Mouse (Mus musculus) embryo, embryonic 9.5 days (tissue): ENCODE results near the gene Slc41a2.
A peak's percentile ranks its signal among the peaks of the same experiment; 100 is the strongest.
"Not testable (repeated sequence)": the region's sequence is repeated elsewhere in the genome, so short reads cannot be mapped to it uniquely, and the experiment has no call there.

Experiments
- DNase-seq: peaks from one replicate; pipeline ENCODE4 v3.0.0-alpha.2; 2017; ENCODE audit errors: extremely low spot score

Slc41a2 gene

DNA sequence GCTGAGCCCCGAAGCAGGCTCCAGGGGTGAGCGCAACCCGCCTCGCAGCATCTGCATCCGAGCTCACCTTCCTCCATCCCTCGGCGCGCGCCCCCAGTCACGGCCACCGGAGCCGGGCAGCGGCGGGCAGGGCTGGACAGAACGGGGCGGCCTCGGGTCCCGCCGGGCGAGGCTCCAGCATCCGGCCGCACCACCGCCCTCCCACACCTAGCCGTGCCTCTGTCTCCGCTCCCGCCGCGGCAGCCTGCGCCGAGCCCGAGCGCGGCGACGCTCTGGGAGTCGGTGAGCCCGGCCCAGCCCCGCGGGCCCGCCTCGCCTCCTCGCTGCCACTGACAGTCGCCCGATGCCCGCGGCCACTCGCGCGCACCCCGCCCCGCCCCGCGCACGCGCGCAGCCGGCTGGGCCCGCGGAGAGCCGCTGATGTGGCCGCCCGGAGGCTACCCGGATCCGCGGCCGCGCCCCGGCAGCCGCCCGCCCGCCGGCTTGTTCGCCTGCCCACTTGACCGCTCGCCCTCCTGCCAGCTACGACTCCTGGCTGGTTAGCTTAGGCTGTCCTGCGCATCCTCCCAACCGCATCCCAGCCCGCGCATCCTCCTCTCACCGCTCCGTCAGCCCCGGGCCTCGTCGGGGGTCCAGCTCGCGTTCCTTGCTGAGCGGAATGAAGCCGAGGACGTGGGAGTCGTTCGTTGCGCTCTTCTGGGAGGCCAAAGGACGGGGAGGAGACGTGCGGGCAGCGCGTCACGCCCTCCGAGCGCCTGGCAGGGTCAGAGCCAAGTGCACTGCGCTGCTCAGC, at the start of gene Slc41a2:
Gene Slc41a2 (minus strand): TSS at position 724 of the 793 bp plus-strand sequence.
- DNase-seq, result peak; percentile 55

DNA sequence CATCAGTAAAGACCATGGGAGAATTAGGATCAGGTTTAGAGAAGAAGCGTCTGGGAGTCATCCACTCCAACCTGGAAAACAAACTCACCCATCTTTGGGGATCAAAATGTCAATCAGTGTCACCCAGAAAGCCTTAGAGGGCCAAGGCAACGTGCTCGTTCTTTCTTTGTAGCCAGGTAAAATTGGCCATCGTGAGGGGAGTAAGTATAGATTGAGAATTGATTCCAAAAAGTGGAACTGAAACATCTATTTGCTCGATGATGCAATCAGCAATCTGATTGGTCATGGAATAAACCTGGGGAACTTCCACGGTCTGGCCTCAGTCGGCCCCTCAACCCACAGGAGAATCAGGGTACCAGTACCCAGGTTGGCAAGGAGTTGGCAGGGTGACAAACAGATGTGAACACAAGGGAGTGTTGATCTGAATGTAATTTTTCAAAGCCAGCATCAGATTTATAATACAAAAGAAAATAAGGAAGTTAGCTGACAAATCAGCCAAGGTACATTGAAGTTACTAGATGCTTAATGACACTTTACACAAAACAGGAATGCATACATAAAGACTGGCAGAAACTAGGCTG, 47.7 kb upstream of the Slc41a2 start:
- DNase-seq, result no peak

DNA sequence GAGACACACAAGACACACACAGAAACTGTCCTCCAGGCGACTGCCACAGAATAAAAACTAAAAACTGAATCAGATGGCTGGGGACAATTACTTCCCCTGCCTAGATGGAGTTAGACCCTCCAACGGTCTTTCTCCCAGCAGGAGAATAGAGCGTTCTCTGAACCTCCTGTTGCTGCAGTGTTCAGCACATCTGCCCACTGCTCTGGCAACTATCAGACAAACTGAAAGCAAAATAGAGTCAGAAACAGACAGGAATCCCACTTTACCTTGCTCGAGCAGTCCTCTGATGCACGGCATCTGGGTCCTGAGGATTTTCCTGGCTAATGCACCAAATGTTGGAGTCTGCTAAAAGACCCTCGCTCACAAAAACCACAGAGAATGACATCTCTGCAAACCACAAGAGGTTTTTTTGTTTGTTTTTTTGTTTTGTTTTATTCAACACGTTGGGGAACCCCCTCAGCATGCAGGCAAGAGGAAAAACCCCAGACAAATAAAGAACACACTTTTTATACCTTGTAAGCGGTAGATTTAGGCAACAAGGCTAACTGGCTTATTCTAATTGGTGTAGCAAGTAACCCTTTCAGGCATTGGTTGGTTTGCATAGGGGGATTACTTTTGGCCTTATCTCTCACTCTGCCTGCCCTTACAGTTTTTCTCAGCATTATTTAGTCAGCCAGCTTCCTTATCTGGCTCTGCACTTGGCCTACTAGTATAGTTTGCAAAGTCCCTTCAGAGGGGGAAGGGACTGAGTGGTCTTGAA, 47.0 kb upstream of the Slc41a2 start:
- no peak for DNase-seq

DNA sequence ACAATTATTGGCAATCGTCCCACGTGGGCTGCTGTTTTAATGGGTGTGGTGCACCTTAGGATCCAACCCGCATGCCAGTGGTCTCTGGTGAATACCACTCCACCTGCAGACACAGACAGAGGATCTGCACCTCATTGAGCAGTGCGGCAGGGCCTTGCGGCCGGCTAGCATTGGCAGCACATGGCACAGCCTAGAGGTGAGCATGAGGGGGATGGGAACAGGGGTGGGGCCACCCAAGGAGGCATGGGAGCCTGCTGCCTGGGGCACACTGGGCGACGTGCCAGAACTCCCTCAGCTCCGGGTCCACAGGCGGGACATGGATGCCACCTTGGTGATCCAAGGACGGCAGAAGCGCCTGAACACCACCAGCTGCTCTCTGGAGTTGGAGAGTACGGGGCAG, 46.2 kb upstream of the Slc41a2 start:
- DNase-seq, result no peak

DNA sequence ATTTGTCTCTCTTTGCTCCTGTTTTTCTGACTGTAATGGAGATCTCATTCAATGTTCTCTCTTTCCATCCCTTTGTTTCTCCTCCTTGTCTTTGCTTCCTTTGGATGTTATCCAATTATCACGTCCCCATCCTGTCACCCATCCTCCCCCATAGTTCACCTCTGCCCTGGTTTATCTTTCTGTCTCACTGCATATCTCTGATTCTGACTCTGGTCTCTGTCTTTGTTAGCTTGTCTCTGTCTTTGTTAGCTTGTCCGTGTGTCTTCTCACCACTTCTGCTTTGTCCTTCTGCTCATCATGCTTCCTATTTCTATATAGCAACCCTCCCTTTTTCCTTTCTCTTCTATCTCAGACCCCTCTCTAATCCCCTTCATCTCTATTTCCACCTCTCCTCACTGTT, 45.3 kb upstream of the Slc41a2 start:
- no peak for DNase-seq

DNA sequence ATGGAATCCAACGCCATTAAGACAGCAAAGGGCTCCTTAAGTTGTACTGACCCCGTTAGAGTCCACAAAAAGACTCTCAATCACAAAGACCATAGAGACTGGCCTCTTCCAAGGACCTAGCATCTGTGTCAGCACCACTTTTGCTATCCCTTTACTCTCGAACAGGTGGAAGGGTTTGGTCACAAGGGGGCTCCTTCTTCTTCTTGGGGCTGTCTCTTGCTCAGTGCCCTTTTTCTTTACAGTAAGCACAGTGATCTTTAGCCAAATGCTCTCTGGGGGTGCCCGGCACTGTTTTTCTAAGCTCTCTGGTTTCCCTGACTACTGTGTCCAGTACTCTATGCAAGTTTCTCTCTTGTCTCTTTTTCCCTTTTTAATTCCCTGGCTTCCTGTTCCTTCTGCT, 44.8 kb upstream of the Slc41a2 start:
- DNase-seq, result no peak

DNA sequence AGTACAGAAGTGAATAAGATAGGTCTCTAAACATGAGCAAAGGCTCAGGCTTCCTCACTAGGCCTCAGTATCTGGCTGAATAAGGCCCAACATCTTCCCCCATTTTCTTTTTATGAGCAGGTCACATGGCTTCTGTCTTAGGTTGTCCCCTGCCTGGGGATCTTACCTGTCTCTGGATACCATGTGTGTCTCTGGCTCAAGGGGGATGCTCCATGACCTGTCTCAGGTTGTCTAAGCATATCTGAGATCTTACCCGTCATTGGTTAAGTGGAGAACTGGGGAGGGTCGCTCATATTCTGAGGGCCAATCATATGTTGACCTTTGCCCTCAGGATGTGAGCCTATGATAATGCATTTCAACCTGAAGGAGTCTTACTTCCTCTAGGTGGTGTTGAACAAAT, 42.8 kb upstream of the Slc41a2 start:
- DNase-seq, result no peak

DNA sequence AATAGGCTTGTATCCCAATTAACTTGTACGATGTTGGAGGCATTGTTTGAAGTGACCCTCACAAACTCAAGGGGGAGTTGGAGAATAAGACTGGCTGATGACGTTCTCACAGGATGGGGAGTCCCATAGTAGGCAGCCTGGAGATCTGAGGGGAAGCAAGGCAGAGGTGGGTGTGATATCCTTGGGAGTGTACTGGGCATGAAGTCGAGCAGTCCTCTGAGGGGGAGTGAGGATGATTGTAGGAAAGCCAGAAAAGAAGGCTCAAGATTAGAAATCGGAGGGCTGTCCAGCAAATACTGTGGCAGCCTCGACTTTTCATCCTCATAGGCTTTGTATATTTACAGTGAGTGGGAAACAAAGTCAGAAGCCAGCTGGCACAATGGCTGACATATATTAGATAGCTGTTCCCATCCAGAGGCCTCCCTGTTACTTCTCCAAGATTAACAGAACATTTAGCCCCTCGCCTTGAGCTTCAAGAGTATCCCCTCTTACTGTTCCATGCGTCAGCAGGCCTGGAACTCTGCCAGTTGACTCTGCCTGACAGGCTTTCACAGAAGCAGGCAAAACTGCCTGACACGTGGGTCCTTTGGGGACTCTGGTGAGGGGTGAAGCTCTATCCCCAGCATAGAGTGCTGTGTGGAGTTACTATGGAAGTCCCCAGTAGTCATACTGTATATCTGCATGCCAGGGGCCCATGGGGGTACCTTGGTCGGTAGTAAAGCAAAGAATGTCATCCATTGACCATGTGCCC, 40.6 kb upstream of the Slc41a2 start:
- DNase-seq, result no peak

DNA sequence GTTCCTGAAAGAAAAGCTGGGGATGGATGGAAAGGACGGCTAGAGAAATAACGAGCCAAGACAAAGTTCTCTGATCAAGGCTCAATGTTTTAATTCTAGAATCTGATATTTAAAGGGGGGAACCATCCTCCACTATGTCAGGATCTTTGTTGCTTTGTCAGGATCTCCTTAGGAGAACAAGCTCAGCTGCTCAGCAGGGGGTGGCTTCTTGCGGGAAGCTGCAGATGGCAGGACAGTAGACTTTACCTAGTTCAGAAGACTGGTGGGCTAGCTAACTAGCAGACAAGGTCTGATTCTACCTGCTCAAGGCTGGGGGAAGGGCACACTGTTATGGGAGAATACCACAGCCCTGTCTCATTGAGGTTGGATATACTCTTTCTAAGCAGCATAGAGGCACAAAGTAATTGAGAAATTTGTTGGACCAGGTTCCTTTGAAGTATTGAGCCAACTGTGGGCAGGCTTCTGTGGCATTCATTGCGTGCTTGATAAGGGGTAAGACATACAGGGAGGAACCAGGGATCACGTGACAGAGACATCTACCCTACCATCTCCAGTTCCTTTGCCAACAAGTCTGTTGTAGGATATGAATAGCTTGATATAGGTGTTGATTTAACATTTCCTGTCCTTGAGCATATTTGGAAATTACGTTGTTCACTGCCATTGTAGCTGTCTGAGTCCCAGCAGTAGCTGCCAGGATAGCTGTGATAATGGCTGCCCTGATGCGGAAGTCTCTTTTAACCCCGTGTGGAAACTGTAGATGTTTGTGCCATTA, 39.4 kb upstream of the Slc41a2 start:
- no peak for DNase-seq

DNA sequence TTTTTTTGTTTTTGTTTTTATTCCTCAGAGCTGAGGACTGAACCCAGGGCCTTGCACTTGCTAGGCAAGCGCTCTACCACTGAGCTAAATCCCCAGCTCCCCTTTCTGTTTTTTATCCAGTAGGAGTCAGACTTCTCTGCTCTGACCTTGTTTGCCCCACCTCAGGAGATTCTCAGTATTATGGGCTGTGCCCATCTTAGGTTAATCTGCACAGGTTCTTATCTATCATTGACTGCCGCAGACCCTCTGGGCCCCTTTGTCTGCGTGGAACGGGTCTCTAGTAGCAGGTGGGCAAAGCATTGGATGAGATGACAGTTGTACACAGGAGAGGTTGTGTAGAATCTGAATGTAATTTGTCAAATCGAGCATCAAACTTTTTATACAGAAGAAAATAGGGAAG, 37.8 kb upstream of the Slc41a2 start:
- not testable (repeated sequence) for DNase-seq

DNA sequence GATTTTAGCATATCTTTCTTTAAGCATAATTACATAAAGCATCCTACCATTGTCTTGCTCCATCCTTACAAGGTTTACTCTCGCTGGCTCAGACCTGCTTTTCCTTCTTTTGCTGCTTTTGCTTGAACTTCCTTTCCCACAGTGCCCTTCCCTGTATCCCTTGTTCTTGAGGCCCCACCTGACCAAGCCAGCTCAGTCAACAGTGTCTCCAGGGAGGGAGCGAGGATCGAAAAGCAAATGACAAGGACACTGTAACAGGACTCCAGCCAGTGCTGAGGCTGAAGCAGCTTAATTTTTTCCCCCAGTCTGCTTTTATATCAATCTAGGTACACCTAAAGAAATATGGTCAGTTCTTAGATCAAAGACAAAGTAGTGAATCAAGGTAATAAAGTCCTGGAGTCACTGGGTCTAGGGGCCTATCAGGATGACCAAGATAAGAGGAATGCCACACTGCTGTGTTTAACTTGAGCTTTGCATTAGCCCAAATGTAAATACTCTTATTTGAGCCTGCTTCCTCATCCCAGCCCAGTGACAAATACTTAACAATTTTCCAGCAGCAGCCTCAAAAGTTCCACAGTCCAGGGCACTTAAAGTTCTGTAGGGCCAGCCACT, 36.5 kb upstream of the Slc41a2 start:
- no peak for DNase-seq

DNA sequence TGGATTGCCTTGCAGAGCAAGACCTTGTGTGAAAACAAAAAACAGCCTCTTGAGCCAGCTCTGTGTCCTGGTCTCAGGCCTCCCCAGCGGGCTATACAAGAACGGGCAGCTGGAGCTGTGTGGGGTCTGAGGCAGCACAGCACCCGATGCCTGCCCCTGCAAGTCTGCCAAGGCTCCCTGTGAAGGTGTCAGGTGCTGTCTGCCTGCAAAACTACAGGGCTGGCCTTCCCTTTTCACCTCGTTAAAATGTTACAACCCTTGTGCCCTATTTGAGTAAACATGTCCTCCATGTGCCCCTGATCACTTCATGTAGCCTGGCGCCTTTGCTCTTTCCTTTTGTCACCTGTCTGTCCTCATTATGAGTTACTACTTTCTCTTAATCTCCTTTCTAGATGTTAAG, 31.2 kb upstream of the Slc41a2 start:
- no peak for DNase-seq

DNA sequence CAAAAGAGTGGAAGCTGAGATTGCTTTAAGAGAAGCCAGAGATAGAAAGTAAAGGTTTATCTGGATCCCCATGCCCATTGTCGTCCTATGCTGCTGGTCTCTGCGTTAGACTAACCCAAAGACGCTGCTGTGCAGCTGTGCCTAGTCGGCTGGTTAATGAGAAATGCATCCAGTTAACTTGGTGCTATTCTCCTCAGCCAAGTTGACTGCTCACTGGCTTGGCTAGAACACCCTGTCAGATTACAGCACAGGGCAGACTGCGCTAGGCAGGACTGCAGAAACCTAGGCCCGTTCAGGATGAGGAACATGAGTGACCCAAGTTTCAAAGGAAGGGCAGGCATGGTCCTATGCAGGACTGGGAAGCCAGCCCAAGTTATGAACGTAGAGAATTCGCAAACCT, 25.8 kb upstream of the Slc41a2 start:
- DNase-seq, result no peak

DNA sequence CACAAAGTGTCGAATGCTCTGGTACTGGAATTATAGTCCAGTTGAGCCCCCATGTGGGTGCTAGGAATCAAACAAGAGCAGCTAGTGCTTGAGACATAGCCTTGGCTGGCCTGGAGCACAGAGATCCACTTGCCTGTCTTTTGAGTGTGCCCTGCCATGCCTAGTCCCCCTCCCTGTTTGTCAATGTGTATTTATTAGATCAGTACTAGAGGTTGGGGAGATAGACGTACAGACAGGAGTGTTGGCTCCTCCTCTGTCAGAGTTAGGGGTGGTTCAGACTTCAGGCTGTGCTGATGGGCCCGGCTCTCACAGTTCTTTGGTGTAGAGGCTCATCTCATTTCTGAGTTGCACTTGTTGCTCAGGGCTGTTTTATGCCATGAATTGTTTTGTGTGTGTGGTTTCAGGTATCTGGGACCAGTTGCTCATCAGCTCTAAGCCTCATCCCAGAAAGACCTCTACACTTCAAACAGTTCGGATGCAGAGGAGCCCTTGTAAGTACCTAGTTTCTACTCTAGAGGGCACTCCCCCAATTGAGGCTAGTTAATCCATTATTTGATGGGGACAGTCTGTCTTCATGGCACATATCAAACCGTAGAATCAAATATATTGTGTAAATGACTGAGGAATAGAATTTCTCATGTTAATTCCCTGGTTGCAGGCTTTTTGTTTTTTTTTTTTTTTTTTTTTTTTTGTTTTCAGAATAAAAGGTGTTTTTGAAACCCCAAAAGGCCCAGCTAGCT, 24.1 kb upstream of the Slc41a2 start:
- DNase-seq, result no peak

DNA sequence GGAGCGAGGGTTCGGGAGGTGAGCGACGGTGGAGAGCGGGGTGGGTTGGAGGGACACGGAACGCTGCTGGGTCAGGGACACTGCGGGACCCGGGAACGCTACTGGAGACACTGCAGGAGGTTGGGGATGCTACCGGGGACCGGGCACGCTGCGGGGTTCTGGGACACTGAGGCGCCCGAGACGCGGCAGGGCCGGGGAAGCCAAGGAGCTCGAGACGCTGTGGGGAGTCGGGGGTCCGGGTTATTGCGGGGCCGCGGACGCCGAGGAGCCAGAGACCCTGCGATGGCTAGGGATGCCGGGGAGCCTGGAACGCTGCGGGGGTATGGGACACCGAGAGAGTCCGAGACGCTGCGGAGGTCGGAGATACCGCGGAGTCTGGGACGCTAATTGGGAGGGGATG, 22.7 kb upstream of the Slc41a2 start:
- no peak for DNase-seq

DNA sequence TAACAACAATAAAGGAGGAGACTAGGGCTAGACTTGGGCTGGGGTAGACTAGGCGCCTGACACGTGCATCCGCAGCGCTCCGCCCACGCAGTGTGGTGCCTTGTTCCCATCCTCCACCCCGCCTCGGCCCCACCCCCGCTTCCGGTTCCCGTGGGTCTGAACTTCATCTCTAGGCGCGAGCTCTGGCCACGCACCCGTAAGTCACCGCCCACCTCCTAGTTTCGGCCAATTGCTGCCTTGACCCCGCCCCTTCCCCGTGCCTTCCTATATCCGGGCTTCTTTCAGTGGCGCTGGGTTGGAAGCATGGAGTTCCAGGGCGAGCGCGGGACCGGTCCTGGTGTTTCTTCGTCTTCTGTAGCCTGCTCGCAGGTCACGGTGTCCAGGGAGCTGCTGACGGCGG, 22.3 kb upstream of the Slc41a2 start, which contains the start of gene D10Wsu102e:
Gene D10Wsu102e (plus strand): TSS at position 266 of the 400 bp plus-strand sequence.
- peak; percentile 97 for DNase-seq

DNA sequence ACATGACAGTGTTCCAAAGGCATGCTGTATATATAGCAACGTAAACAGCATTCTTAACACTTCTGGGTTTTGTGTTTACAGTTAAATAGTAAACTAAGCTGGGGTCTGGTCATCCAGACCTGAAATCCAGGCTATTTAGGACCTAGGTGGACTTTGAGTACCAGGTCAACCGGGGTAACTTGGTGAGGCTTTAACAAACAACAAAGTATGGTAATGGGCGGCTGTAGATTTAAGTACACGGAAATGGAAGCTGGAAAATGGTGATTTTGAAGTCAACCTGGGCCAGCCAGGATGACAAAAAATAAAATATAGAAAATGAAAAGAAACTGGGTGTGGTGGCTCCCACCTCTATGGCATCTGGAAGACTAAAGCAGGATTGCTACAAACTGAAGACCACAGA, 21.8 kb upstream of the Slc41a2 start:
- DNase-seq, result no peak

DNA sequence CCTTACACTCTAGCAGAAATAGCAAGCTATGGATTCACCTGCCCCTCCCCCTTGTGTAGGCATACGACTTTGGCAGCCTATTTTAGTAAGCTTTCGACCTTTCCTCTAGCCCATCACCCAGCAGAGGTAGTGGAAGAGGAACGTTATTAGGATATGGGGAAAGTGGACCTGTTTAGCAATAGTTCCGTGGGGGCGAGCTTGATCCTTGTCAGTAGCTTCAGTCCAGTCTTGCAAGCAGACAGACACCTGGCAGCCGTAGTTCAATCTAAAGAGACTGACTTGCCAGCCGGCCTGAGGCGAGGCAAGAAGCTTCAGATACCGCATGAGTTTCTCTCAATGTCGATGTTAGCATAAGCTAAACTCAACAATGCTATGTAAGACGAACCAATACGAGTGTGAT, 18.7 kb upstream of the Slc41a2 start:
- DNase-seq, result no peak

DNA sequence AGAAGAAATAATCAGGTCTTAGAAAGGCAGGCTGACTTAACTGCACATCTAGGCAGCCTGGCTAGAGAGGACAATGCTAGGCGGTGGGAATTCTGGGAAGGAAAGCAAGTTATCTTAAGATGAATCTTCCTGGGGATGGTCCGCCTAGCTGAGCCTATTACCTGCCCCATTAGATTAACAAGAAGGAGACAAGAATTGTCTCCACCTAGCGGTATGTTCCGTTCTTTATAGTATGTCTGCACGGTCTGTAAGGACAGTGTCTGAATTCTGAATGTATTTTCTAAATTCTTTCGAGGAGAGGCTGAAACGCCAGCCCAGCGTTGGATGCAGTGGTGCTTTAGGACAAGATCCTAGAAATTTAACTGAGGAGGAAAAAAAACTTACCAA, 16.6 kb upstream of the Slc41a2 start:
- DNase-seq, result no peak

DNA sequence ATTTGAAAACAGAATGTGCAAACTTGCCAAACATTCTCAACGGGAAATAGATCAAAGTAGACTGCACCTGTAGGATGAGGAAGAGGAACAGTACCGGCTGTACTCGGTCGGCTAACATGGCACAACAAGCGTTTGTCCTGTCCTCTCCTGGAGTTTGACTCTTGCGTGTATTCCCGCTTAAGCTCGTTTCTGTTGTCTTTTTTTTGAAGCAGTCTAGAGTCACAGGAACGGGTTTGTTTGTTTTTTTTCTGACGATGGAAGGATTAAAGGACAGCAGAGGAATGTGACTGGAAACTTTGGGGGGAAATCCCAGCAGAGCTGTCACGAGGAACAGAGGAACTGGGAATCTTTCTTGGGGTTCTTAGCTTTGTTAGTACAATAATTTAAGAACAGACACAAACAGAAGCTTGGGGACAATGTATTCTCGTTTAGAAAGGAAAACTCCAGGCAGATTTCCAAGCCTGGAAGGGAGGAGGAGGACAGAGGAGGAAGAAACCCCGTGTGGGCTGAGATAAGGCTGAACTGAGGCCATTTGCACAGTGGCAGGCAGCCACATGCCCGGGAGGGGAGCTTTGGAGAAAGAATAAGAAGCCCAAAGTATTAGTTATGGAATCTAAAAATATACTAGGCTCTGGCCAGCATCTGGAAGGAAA, 16.1 kb upstream of the Slc41a2 start:
- no peak for DNase-seq
